Mouse (Mus musculus) G1E (cell line): ENCODE measurements around the gene Lypd3.

Experiments
- CTCF ChIP-seq: IDR thresholded peaks from 2 replicates; pipeline ENCODE4 v1.5.1; 2012; ENCODE audit warnings: low read depth, low read length, inconsistent platforms, mixed read lengths
- GATA2 ChIP-seq: IDR thresholded peaks from 2 replicates; pipeline ENCODE4 v1.6.1; 2012; ENCODE audit warnings: low read depth, low read length, inconsistent platforms, borderline replicate concordance
- POLR2AphosphoS5 ChIP-seq: IDR thresholded peaks from 2 replicates; pipeline ENCODE4 v1.6.1; 2012; ENCODE audit warnings: low read depth, low read length, inconsistent platforms; ENCODE audit not compliant: insufficient replicate concordance
- TAL1 ChIP-seq: conservative IDR thresholded peaks from 2 replicates; pipeline ENCODE4 v1.6.1; 2012; ENCODE audit warnings: low read depth, low read length, inconsistent platforms, mixed read lengths

GRCm38 (mm10) chr7:24586828-24587227 is 49.5 kb upstream of the Lypd3 start:
- TF ChIP-seq POLR2AphosphoS5 (no peak), CTCF (no peak), TAL1 (no peak), GATA2 (no peak)
